Mouse (Mus musculus) left cerebral cortex, postnatal 36 days (tissue): Measurements from ENCODE around the gene Irf5. TPM values are rescaled to one million over a fixed set of nuclear protein-coding genes. Genes with fewer than 3 reads are reported as not detected.

Experiments
- DNase-seq, 2 experiments: peaks; one replicate each; pipeline ENCODE4 v3.0.0; 2021 to 2022; ENCODE audit warnings: low spot score in 2 of 2, mixed read lengths in 1 of 2
- intact Hi-C: fragments of 180-260 bp; cut with DNase I; formaldehyde crosslinking; loops from one replicate; pipeline ENCODE4 v1.15.1; 2025
- total RNA-seq, 2 experiments: library from RNA; stranded (reverse); gene quantifications; 2 replicates each; pipeline ENCODE4 v1.2.3; 2021

The Irf5 gene
- total RNA-seq, 2 experiments from 2014 or later: 4.4 to 4.7 TPM

DNA sequence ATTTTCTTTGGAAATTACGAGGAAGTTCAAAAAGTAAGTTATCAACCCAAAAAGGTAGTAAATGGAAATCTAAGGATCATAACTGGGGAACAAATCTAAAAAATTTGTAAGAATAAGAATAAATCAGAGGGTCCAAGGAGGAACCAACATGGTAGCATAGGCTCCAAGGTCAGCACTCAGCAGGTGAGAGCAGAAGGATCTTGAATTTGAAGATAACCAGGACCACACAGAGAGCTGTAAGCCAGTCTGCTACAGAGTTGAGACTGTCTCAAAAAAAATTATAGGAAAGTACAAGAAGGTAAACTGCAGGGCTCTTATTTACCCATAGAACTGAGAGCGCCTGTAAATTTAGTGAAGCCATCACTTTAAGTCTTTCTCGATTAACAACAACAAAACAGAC is 54.8 kb downstream of the Irf5 start:
- intact Hi-C loops: no loop called here
- no peak for DNase-seq

Other genes starting within 250 kb of the Irf5 start
- gene Fam71f2, start 247.0 kb upstream of the Irf5 start, total RNA-seq: under 1 TPM; 0.32 to 0.79 TPM
- not detected for gene Fam71f1, start 207.5 kb upstream of the Irf5 start, total RNA-seq
- 10 to 100 TPM; 65.3 to 66.4 TPM for gene Calu, start 178.6 kb upstream of the Irf5 start, total RNA-seq
- gene Opn1sw, start 138.2 kb upstream of the Irf5 start, total RNA-seq: under 1 TPM in 1 of 2 experiments, not detected in 1; 0.17 TPM
- gene Ccdc136, start 130.3 kb upstream of the Irf5 start, total RNA-seq: 10 to 100 TPM; 90.3 to 90.4 TPM
- 1 to 10 TPM; 1.7 to 2.0 TPM for gene Flnc, start 93.4 kb upstream of the Irf5 start, total RNA-seq
- gene Atp6v1f, start 58.9 kb upstream of the Irf5 start, total RNA-seq: 100 to 1,000 TPM; 229 to 263 TPM
- gene Atp6v1fnb, start 55.2 kb upstream of the Irf5 start, total RNA-seq: under 1 TPM; 0.49 to 0.63 TPM
- gene Kcp, start 18.7 kb upstream of the Irf5 start, total RNA-seq: 1 to 10 TPM in 1 of 2 experiments, under 1 TPM in 1; 0.54 to 1.9 TPM
- gene Tnpo3, start 83.3 kb downstream of the Irf5 start, total RNA-seq: 10 to 100 TPM; 65.3 to 74.8 TPM
- 10 to 100 TPM; 28.0 TPM for gene Tspan33, start 167.6 kb downstream of the Irf5 start, total RNA-seq
- 1 to 10 TPM; 8.1 to 9.0 TPM for gene Smo, start 208.9 kb downstream of the Irf5 start, total RNA-seq
- 100 to 1,000 TPM; 122 to 136 TPM for gene Ahcyl2, start 241.4 kb downstream of the Irf5 start, total RNA-seq